Mouse (Mus musculus) left cerebral cortex, adult 11 months (tissue): ENCODE data around the gene Dll4.

Experiments used
- DNase-seq: peaks from one replicate; pipeline ENCODE4 v3.0.0; 2022; ENCODE audit warnings: low spot score

Gene Dll4

GRCm38 (mm10) chr2:119325568-119326143 is at the start of gene Dll4:
Gene Dll4 (plus strand): TSS chr2:119325784.
- no peak for DNase-seq

GRCm38 (mm10) chr2:119276926-119277325 is 48.7 kb upstream of the Dll4 start:
- no peak for DNase-seq

GRCm38 (mm10) chr2:119277810-119278209 is 47.8 kb upstream of the Dll4 start:
- DNase-seq: no peak

GRCm38 (mm10) chr2:119281899-119282565 is 43.6 kb upstream of the Dll4 start:
- DNase-seq: no peak

- DNase-seq: no peak
Observed at GRCm38 (mm10) chr2:119287372-119287771, 38.2 kb upstream of the Dll4 start.

- peak; percentile 96 for DNase-seq
Observed at GRCm38 (mm10) chr2:119288270-119288882, 37.2 kb upstream of the Dll4 start, which contains the start of gene Vps18. Gene Vps18 (plus strand): TSS chr2:119288740.

- no peak for DNase-seq
Observed at GRCm38 (mm10) chr2:119289014-119289416, 36.6 kb upstream of the Dll4 start.

GRCm38 (mm10) chr2:119292281-119292680 is 33.3 kb upstream of the Dll4 start:
- DNase-seq: no peak

- no peak for DNase-seq
Observed at GRCm38 (mm10) chr2:119292852-119293251, 32.7 kb upstream of the Dll4 start.

GRCm38 (mm10) chr2:119293311-119293710 is 32.3 kb upstream of the Dll4 start:
- DNase-seq: no peak

- no peak for DNase-seq
Observed at GRCm38 (mm10) chr2:119293776-119294390, 31.7 kb upstream of the Dll4 start.

- no peak for DNase-seq
Observed at GRCm38 (mm10) chr2:119294411-119294810, 31.2 kb upstream of the Dll4 start.

- DNase-seq: no peak
Observed at GRCm38 (mm10) chr2:119296756-119297155, 28.8 kb upstream of the Dll4 start.

- DNase-seq: no peak
Observed at GRCm38 (mm10) chr2:119297506-119297905, 28.1 kb upstream of the Dll4 start.

GRCm38 (mm10) chr2:119298330-119298729 is 27.3 kb upstream of the Dll4 start:
- no peak for DNase-seq

GRCm38 (mm10) chr2:119298839-119299238 is 26.7 kb upstream of the Dll4 start:
- DNase-seq: no peak

- DNase-seq: no peak
Observed at GRCm38 (mm10) chr2:119299981-119300818, 25.4 kb upstream of the Dll4 start.

GRCm38 (mm10) chr2:119300819-119301493 is 24.6 kb upstream of the Dll4 start:
- no peak for DNase-seq

GRCm38 (mm10) chr2:119302876-119303275 is 22.7 kb upstream of the Dll4 start:
- no peak for DNase-seq

GRCm38 (mm10) chr2:119304391-119304790 is 21.2 kb upstream of the Dll4 start:
- DNase-seq: no peak

GRCm38 (mm10) chr2:119304798-119305208 is 20.8 kb upstream of the Dll4 start:
- no peak for DNase-seq
